Mouse (Mus musculus): ENCODE measurements around the gene Kcne3.

Kcne3 gene

GRCm38 (mm10) chr7:100181614-100182013 lies 5.3 kb downstream of the Kcne3 start:
- in situ Hi-C loops (cut with MboI, MseI) = no loop called here

GRCm38 (mm10) chr7:100182388-100182787 lies 6.1 kb downstream of the Kcne3 start:
- in situ Hi-C loops (cut with MboI, MseI) = no loop called here

- in situ Hi-C loops (cut with MboI, MseI) = no loop called here
These were observed 11.3 kb downstream of the Kcne3 start for GRCm38 (mm10) chr7:100187601-100188000.

GRCm38 (mm10) chr7:100190167-100190566 lies 13.9 kb downstream of the Kcne3 start:
- in situ Hi-C loops (cut with MboI, MseI) = no loop called here

GRCm38 (mm10) chr7:100190778-100191177 lies 14.5 kb downstream of the Kcne3 start:
- in situ Hi-C loops (cut with MboI, MseI) = no loop called here

GRCm38 (mm10) chr7:100201191-100201590 lies 24.9 kb downstream of the Kcne3 start:
- in situ Hi-C loops (cut with MboI, MseI) = no loop called here

GRCm38 (mm10) chr7:100203616-100204015 lies 27.3 kb downstream of the Kcne3 start:
- in situ Hi-C loops (cut with MboI, MseI) = no loop called here

- in situ Hi-C loops (cut with MboI, MseI) = no loop called here
These were observed 28.6 kb downstream of the Kcne3 start for GRCm38 (mm10) chr7:100204871-100205270.

- in situ Hi-C loops (cut with MboI, MseI) = no loop called here
These were observed 29.8 kb downstream of the Kcne3 start for GRCm38 (mm10) chr7:100206144-100206543.

GRCm38 (mm10) chr7:100207886-100208285 lies 31.6 kb downstream of the Kcne3 start:
- in situ Hi-C loops (cut with MboI, MseI) = no loop called here

- in situ Hi-C loops (cut with MboI, MseI) = no loop called here
These were observed 38.0 kb downstream of the Kcne3 start for GRCm38 (mm10) chr7:100214310-100214709.

GRCm38 (mm10) chr7:100215116-100215732 lies 38.9 kb downstream of the Kcne3 start:
- in situ Hi-C loops (cut with MboI, MseI) = no loop called here

GRCm38 (mm10) chr7:100215976-100216375 lies 39.7 kb downstream of the Kcne3 start:
- in situ Hi-C loops (cut with MboI, MseI) = no loop called here

GRCm38 (mm10) chr7:100216601-100217565 lies 40.6 kb downstream of the Kcne3 start:
- in situ Hi-C loops (cut with MboI, MseI) = no loop called here

- in situ Hi-C loops (cut with MboI, MseI) = no loop called here
These were observed 51.0 kb downstream of the Kcne3 start, which contains the start of gene Pgm2l1 for GRCm38 (mm10) chr7:100227158-100227875. Gene Pgm2l1 (plus strand): TSS chr7:100227394.

- in situ Hi-C loops (cut with MboI, MseI) = no loop called here
These were observed 51.7 kb downstream of the Kcne3 start for GRCm38 (mm10) chr7:100227896-100228525.

GRCm38 (mm10) chr7:100228957-100229356 lies 52.7 kb downstream of the Kcne3 start:
- in situ Hi-C loops (cut with MboI, MseI) = no loop called here

- in situ Hi-C loops (cut with MboI, MseI) = no loop called here
These were observed 54.3 kb downstream of the Kcne3 start for GRCm38 (mm10) chr7:100230646-100231045.

GRCm38 (mm10) chr7:100231661-100232060 lies 55.4 kb downstream of the Kcne3 start:
- in situ Hi-C loops (cut with MboI, MseI) = no loop called here

GRCm38 (mm10) chr7:100233681-100234080 lies 57.4 kb downstream of the Kcne3 start:
- in situ Hi-C loops (cut with MboI, MseI) = no loop called here

All from T-helper 2 cell (primary cell).